Mouse (Mus musculus): ENCODE results near the gene Adamts8.

- TF ChIP-seq NRF1 (IDR thresholded peaks at IDR 0.05; ENCODE audit: insufficient read depth, low read depth, low read length, poor library complexity, severe bottlenecking) = no peak
- no peak for TF ChIP-seq USF2 (IDR thresholded peaks at IDR 0.05; ENCODE audit: borderline replicate concordance in 1 of 2, insufficient read depth in 1 of 2, low read depth in 1 of 2, low read length in 2 of 2)
- no peak for TF ChIP-seq ZC3H11A (IDR thresholded peaks at IDR 0.05; ENCODE audit: low read depth, low read length)
- TF ChIP-seq HCFC1 (IDR thresholded peaks at IDR 0.05; ENCODE audit: low read depth, low read length) = no peak
- no peak for TF ChIP-seq CTCF (IDR thresholded peaks at IDR 0.05 in 2 of 3, conservative IDR thresholded peaks at IDR 0.05 in 1 of 3; ENCODE audit: control insufficient read depth in 1 of 3, insufficient read depth in 1 of 3, low read depth in 2 of 3, low read length in 3 of 3, poor library complexity in 1 of 3, severe bottlenecking in 1 of 3)
Measured at GRCm38 (mm10) chr9:30922197-30922894, 20.0 kb upstream of the Adamts8 start, which contains the start of gene Adamts15.
